Mouse (Mus musculus) embryonic facial prominence, embryonic 13.5 days (tissue): Measurements from ENCODE around the gene Gm20518. TPM values are rescaled to one million over a fixed set of nuclear protein-coding genes. Genes with fewer than 3 reads are reported as not detected.
A peak's percentile ranks its signal among the peaks of the same experiment; 100 is the strongest.

Experiments used
- ATAC-seq: fragments of 200-750 bp; cut with Nextera tagmentation; 2 replicates; pipeline ENCODE4 v1.8.0; 2017; ENCODE audit warnings: low read depth; ENCODE audit not compliant: insufficient number of reproducible peaks, insufficient read depth, low FRiP score, low TSS enrichment
- H3K27ac ChIP-seq: fragments of 300-500 bp; sonication (generic); 2 replicates; pipeline ENCODE4 v1.5.1; 2015; ENCODE audit warnings: moderate library complexity, mild to moderate bottlenecking, inconsistent platforms
- H3K27me3 ChIP-seq: fragments of 300-500 bp; sonication (generic); 2 replicates; pipeline ENCODE4 v1.6.1; 2015; ENCODE audit warnings: mild to moderate bottlenecking, inconsistent platforms
- H3K36me3 ChIP-seq: fragments of 300-500 bp; sonication (generic); 2 replicates; pipeline ENCODE4 v1.6.1; 2015; ENCODE audit warnings: mild to moderate bottlenecking, inconsistent platforms
- H3K4me1 ChIP-seq: fragments of 300-500 bp; sonication (generic); 2 replicates; pipeline ENCODE4 v1.6.1; 2015; ENCODE audit warnings: inconsistent platforms
- H3K4me2 ChIP-seq: fragments of 300-500 bp; sonication (generic); 2 replicates; pipeline ENCODE4 v1.6.1; 2015; ENCODE audit warnings: moderate library complexity, mild to moderate bottlenecking, inconsistent platforms
- H3K4me3 ChIP-seq: fragments of 300-500 bp; sonication (generic); 2 replicates; pipeline ENCODE4 v1.5.1; 2015; ENCODE audit warnings: mild to moderate bottlenecking, inconsistent platforms
- H3K9ac ChIP-seq: fragments of 300-500 bp; sonication (generic); 2 replicates; pipeline ENCODE4 v1.6.1; 2015; ENCODE audit warnings: mild to moderate bottlenecking, inconsistent platforms
- H3K9me3 ChIP-seq: fragments of 300-500 bp; sonication (generic); 2 replicates; pipeline ENCODE4 v1.6.1; 2016; ENCODE audit warnings: inconsistent platforms
- WGBS: fragments of 180-500 bp; shearing (Covaris S2); methylation state at CpG from one replicate; pipeline ENCODE4 v1.1.7; 2015; ENCODE audit warnings: mixed read lengths; 5-methylcytosine and 5-hydroxymethylcytosine counted together
- polyA plus RNA-seq: library from polyadenylated mRNA; unstranded; fragments of >200 nt; fragmentation: Nextera tagmentation; extraction: Ambion mirVana; gene quantifications from 2 replicates; pipeline ENCODE4 v1.2.1, GENCODE M21; 2015

Gene Gm20518
- polyA plus RNA-seq, 1 experiment from 2014 or later = 0.14 TPM

DNA sequence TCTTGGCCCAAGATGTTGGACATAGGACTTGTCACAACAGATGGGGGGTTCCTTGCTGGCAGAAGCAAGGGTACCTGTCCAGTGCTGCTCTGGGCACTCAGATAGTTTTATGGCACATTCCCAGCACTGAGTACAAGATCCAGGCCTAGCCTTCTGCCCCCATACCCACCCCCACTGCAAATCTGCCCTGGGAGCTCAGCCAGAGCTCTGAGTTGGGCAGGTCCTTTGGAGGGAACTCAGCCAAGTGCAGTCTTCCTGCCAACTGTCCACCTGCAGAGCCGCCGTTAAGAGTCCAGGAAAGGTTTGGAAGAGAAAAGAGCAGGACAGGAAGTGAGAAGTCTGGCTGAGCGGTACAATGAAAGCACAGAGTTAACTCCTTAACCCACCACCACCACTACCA, 1.1 kb upstream of the Gm20518 start:
- ATAC-seq = no peak
- Histone ChIP-seq H3K9me3 (no peaks in the 10 kb centered on the region), H3K27ac (peak overlapping the region; percentile 49; the same call in 1 of the 2 replicates), H3K4me3 (no peak overlapping the region), H3K4me1 (peaks cover 24% of the 10 kb centered on the region), H3K9ac (no peak overlapping the region), H3K36me3 (no peaks in the 10 kb centered on the region), H3K4me2 (no peak overlapping the region), H3K27me3 (no peaks in the 10 kb centered on the region)
- WGBS = 60% methylated on average over 3 of the region's 3 CpGs

GRCm38 (mm10) chr16:17890917-17891566, 429 bp downstream of the Gm20518 start:
- Histone ChIP-seq H3K27ac (peak overlapping the region; percentile 96), H3K4me1 (peaks cover 24% of the 10 kb centered on the region), H3K27me3 (no peaks in the 10 kb centered on the region), H3K4me3 (peak overlapping the region; percentile 96), H3K36me3 (no peaks in the 10 kb centered on the region), H3K4me2 (peak overlapping the region; percentile 74), H3K9me3 (no peaks in the 10 kb centered on the region), H3K9ac (peak overlapping the region; percentile 99)
- peak; percentile 46 for ATAC-seq
- under 1% methylated on average over 44 of the region's 44 CpGs for WGBS

GRCm38 (mm10) chr16:17890342-17890727, 1.1 kb downstream of the Gm20518 start:
- Histone ChIP-seq H3K9ac (peak overlapping the region; percentile 99), H3K36me3 (no peaks in the 10 kb centered on the region), H3K4me1 (peaks cover 24% of the 10 kb centered on the region), H3K27me3 (no peaks in the 10 kb centered on the region), H3K9me3 (no peaks in the 10 kb centered on the region), H3K27ac (no peak overlapping the region), H3K4me3 (peak overlapping the region; percentile 96), H3K4me2 (peak overlapping the region; percentile 74)
- 44% methylated on average over 2 of the region's 2 CpGs for WGBS
- no peak for ATAC-seq

- peaks cover 24% of the 10 kb centered on the region for H3K4me1 ChIP-seq
- peak overlapping the region; percentile 96 for H3K4me3 ChIP-seq
- H3K36me3 ChIP-seq = no peaks in the 10 kb centered on the region
- 83% methylated on average over 6 of the region's 6 CpGs for WGBS
- H3K27me3 ChIP-seq = no peaks in the 10 kb centered on the region
- no peak overlapping the region for H3K27ac ChIP-seq
- ATAC-seq = no peak
- H3K4me2 ChIP-seq = peak overlapping the region; percentile 74
- H3K9me3 ChIP-seq = no peaks in the 10 kb centered on the region
- peak overlapping the region; percentile 99 for H3K9ac ChIP-seq
Measured at GRCm38 (mm10) chr16:17889689-17890341, 1.7 kb downstream of the Gm20518 start.

- Histone ChIP-seq H3K4me2 (no peak overlapping the region), H3K4me3 (no peak overlapping the region), H3K27ac (no peak overlapping the region), H3K36me3 (peaks cover 7% of the 10 kb centered on the region; the same call in 1 of the 2 replicates), H3K9me3 (no peaks in the 10 kb centered on the region), H3K27me3 (no peaks in the 10 kb centered on the region), H3K4me1 (peaks cover 6% of the 10 kb centered on the region), H3K9ac (no peak overlapping the region)
- ATAC-seq = no peak
- WGBS = 89% methylated on average over 6 of the region's 6 CpGs
Measured at GRCm38 (mm10) chr16:17884116-17884515, 7.4 kb downstream of the Gm20518 start.

DNA sequence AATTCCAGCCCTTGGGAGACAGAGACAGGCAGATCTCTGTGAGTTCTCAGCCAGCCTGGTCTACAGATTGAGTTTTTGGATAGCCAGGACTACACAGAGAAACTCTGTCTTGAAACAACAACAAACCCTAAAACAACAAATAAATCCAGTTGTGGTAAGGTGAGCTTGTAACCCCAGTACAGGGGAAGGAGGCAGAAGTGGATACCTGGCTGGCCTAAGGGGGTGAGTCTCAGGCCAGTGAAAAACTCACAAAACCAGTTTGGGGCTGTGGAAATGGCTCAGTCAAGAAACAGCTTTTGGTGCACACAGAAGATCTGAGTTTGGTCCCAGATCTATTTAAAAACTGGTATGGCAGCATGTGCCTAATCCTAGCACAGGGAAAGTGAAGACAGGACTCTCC, 9.3 kb downstream of the Gm20518 start:
- H3K9ac ChIP-seq = no peak overlapping the region
- no peaks in the 10 kb centered on the region for H3K27me3 ChIP-seq
- H3K36me3 ChIP-seq = peaks cover 18% of the 10 kb centered on the region
- peaks cover 6% of the 10 kb centered on the region for H3K4me1 ChIP-seq
- H3K4me3 ChIP-seq = no peak overlapping the region
- H3K27ac ChIP-seq = no peak overlapping the region
- no peak overlapping the region for H3K4me2 ChIP-seq
- H3K9me3 ChIP-seq = no peaks in the 10 kb centered on the region
- ATAC-seq = no peak

- H3K9me3 ChIP-seq = no peaks in the 10 kb centered on the region
- no peaks in the 10 kb centered on the region for H3K27me3 ChIP-seq
- H3K4me1 ChIP-seq = peaks cover 6% of the 10 kb centered on the region
- no peak for ATAC-seq
- no peak overlapping the region for H3K4me2 ChIP-seq
- H3K4me3 ChIP-seq = no peak overlapping the region
- H3K27ac ChIP-seq = no peak overlapping the region
- WGBS = 92% methylated on average over 4 of the region's 4 CpGs
- no peak overlapping the region for H3K9ac ChIP-seq
- H3K36me3 ChIP-seq = peaks cover 21% of the 10 kb centered on the region
Measured at GRCm38 (mm10) chr16:17879571-17879970, 11.9 kb downstream of the Gm20518 start.

DNA sequence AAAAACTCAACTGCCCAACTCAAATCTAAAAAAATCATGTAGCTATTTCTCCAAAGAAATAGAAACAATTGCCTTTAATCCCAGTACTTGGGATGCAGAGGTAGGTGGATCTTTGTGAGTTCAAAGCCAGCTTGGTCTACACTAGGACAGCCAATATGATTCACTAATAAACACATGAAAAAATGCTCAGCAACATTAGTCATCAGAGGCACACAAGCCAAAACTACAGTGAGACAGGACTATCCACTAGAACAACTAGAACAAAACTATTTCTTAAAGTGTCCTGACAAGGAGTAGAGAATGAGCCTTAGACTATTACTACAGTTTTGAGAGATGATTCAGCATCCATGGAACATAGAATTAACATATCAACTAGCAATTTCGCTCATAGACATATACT, 15.4 kb downstream of the Gm20518 start:
- Histone ChIP-seq H3K4me3 (no peak overlapping the region), H3K9me3 (no peaks in the 10 kb centered on the region), H3K27me3 (no peaks in the 10 kb centered on the region), H3K4me1 (no peaks in the 10 kb centered on the region), H3K27ac (no peak overlapping the region), H3K4me2 (no peak overlapping the region), H3K9ac (no peak overlapping the region), H3K36me3 (peaks cover 34% of the 10 kb centered on the region)
- WGBS = 95% methylated on average over 1 of the region's 1 CpGs
- ATAC-seq = no peak

- Histone ChIP-seq H3K27me3 (no peaks in the 10 kb centered on the region), H3K36me3 (peaks cover 43% of the 10 kb centered on the region), H3K4me1 (no peaks in the 10 kb centered on the region), H3K27ac (no peak overlapping the region), H3K9me3 (no peaks in the 10 kb centered on the region), H3K9ac (no peak overlapping the region), H3K4me2 (no peak overlapping the region), H3K4me3 (no peak overlapping the region)
- 89% methylated on average over 4 of the region's 4 CpGs for WGBS
- ATAC-seq = no peak
Measured at GRCm38 (mm10) chr16:17875174-17875573, 16.3 kb downstream of the Gm20518 start.

- Histone ChIP-seq H3K9ac (0 out of 2 replicates have a peak overlapping the region, but pooled peaks have one; percentile 27), H3K27ac (no peak overlapping the region), H3K4me3 (no peak overlapping the region), H3K36me3 (peaks cover 58% of the 10 kb centered on the region), H3K4me1 (no peaks in the 10 kb centered on the region), H3K4me2 (no peak overlapping the region), H3K27me3 (no peaks in the 10 kb centered on the region), H3K9me3 (no peaks in the 10 kb centered on the region)
- 65% methylated on average over 4 of the region's 4 CpGs for WGBS
- no peak for ATAC-seq
Measured at GRCm38 (mm10) chr16:17872995-17873394, 18.5 kb downstream of the Gm20518 start.

- H3K4me3 ChIP-seq = no peak overlapping the region
- H3K4me2 ChIP-seq = no peak overlapping the region
- H3K9me3 ChIP-seq = no peaks in the 10 kb centered on the region
- H3K9ac ChIP-seq = no peak overlapping the region
- no peak for ATAC-seq
- peaks cover 53% of the 10 kb centered on the region for H3K36me3 ChIP-seq
- H3K27me3 ChIP-seq = no peaks in the 10 kb centered on the region
- WGBS = 81% methylated on average over 5 of the region's 5 CpGs
- H3K27ac ChIP-seq = no peak overlapping the region
- no peaks in the 10 kb centered on the region for H3K4me1 ChIP-seq
Measured at GRCm38 (mm10) chr16:17871248-17871647, 20.2 kb downstream of the Gm20518 start.

GRCm38 (mm10) chr16:17865770-17866169, 25.7 kb downstream of the Gm20518 start:
- Histone ChIP-seq H3K27me3 (no peaks in the 10 kb centered on the region), H3K4me1 (0 out of 2 replicates have a peak, but pooled peaks cover 4% of the 10 kb centered on the region), H3K27ac (no peak overlapping the region), H3K4me2 (no peak overlapping the region), H3K4me3 (no peak overlapping the region), H3K9me3 (no peaks in the 10 kb centered on the region), H3K9ac (no peak overlapping the region), H3K36me3 (peaks cover 47% of the 10 kb centered on the region)
- ATAC-seq = no peak
- WGBS = 76% methylated on average over 6 of the region's 6 CpGs
